Mouse (Mus musculus): ENCODE results near the gene Syt1. TPM values are rescaled to one million over a fixed set of nuclear protein-coding genes. Genes with fewer than 3 reads are reported as not detected.

Gene Syt1
- polyA plus RNA-seq, 1 experiment from 2014 or later, result 0.08 TPM

GRCm38 (mm10) chr10:108600693-108601092 lies 410.1 kb downstream of the Syt1 start:
- Histone ChIP-seq H3K27me3 (no peaks in the 10 kb centered on the region), H3K9me3 (replicated peaks) (peaks cover 9% of the 10 kb centered on the region), H3K4me3 (replicated peaks) (no peak overlapping the region), H3K9ac (no peak overlapping the region), H3K36me3 (0 out of 2 replicates have a peak, but pooled peaks cover 5% of the 10 kb centered on the region), H3K4me1 (replicated peaks) (peaks cover 20% of the 10 kb centered on the region), H3K4me2 (no peak overlapping the region), H3K27ac (no peak overlapping the region)
- no peak for ATAC-seq (ENCODE audit: low read depth)
- WGBS (ENCODE audit: insufficient replicate concordance), result 78% methylated on average over 9 of the region's 9 CpGs
- no peak for DNase-seq

GRCm38 (mm10) chr10:108597385-108597784 lies 413.4 kb downstream of the Syt1 start:
- ATAC-seq (ENCODE audit: low read depth), result no peak
- no peak overlapping the region for H3K4me2 ChIP-seq
- 52% methylated on average over 1 of the region's 1 CpGs for WGBS (ENCODE audit: insufficient replicate concordance)

GRCm38 (mm10) chr10:108596162-108596927 lies 414.4 kb downstream of the Syt1 start:
- H3K27ac ChIP-seq, result peak overlapping the region; percentile 73
- H3K27me3 ChIP-seq, result no peaks in the 10 kb centered on the region
- H3K4me1 ChIP-seq (replicated peaks), result peaks cover 16% of the 10 kb centered on the region
- 22% methylated on average over 11 of the region's 11 CpGs for WGBS (ENCODE audit: insufficient replicate concordance)
- H3K9ac ChIP-seq, result peak overlapping the region; percentile 42
- no peak overlapping the region for H3K4me3 ChIP-seq (replicated peaks)
- peak; percentile 31 for DNase-seq
- H3K4me2 ChIP-seq, result peak overlapping the region; percentile 51
- H3K36me3 ChIP-seq, result 0 out of 2 replicates have a peak, but pooled peaks cover 5% of the 10 kb centered on the region
- peak; percentile 89 for ATAC-seq (ENCODE audit: low read depth)
- peaks cover 9% of the 10 kb centered on the region for H3K9me3 ChIP-seq (replicated peaks)

More at GRCm38 (mm10) chr10:108597385-108597784, 413.4 kb downstream of the Syt1 start:
- DNase-seq, result no peak
- Histone ChIP-seq H3K27ac (no peak overlapping the region), H3K27me3 (no peaks in the 10 kb centered on the region), H3K9me3 (replicated peaks) (peaks cover 9% of the 10 kb centered on the region), H3K4me3 (replicated peaks) (no peak overlapping the region), H3K9ac (no peak overlapping the region), H3K36me3 (0 out of 2 replicates have a peak, but pooled peaks cover 5% of the 10 kb centered on the region), H3K4me1 (replicated peaks) (peaks cover 25% of the 10 kb centered on the region)

GRCm38 (mm10) chr10:108589355-108589754 lies 421.4 kb downstream of the Syt1 start:
- Histone ChIP-seq H3K27me3 (no peaks in the 10 kb centered on the region), H3K4me3 (replicated peaks) (no peak overlapping the region), H3K9ac (no peak overlapping the region), H3K4me2 (no peak overlapping the region), H3K36me3 (no peaks in the 10 kb centered on the region), H3K4me1 (replicated peaks) (peaks cover 39% of the 10 kb centered on the region), H3K27ac (peak overlapping the region; percentile 54), H3K9me3 (replicated peaks) (no peaks in the 10 kb centered on the region)
- ATAC-seq (ENCODE audit: low read depth), result peak; percentile 85
- 34% methylated on average over 3 of the region's 3 CpGs for WGBS (ENCODE audit: insufficient replicate concordance)
- DNase-seq, result peak; percentile 38

GRCm38 (mm10) chr10:108588924-108589323 lies 421.9 kb downstream of the Syt1 start:
- peaks cover 41% of the 10 kb centered on the region for H3K4me1 ChIP-seq (replicated peaks)
- ATAC-seq (ENCODE audit: low read depth) (peak; percentile 26), DNase-seq (no peak)
- H3K27ac ChIP-seq, result peak overlapping the region; percentile 54
- no peaks in the 10 kb centered on the region for H3K36me3 ChIP-seq
- H3K9ac ChIP-seq, result no peak overlapping the region
- H3K9me3 ChIP-seq (replicated peaks), result no peaks in the 10 kb centered on the region
- H3K4me2 ChIP-seq, result no peak overlapping the region
- no peaks in the 10 kb centered on the region for H3K27me3 ChIP-seq
- no peak overlapping the region for H3K4me3 ChIP-seq (replicated peaks)
- WGBS (ENCODE audit: insufficient replicate concordance), result 74% methylated on average over 3 of the region's 3 CpGs

- Histone ChIP-seq H3K4me3 (replicated peaks) (no peak overlapping the region), H3K4me2 (no peak overlapping the region), H3K27me3 (no peaks in the 10 kb centered on the region), H3K27ac (peak overlapping the region; percentile 64), H3K9ac (no peak overlapping the region), H3K9me3 (replicated peaks) (peaks cover 10% of the 10 kb centered on the region; the same call in 1 of the 2 replicates), H3K4me1 (replicated peaks) (peaks cover 66% of the 10 kb centered on the region), H3K36me3 (no peaks in the 10 kb centered on the region; the same call in 1 of the 2 replicates)
- DNase-seq (no peak), ATAC-seq (ENCODE audit: low read depth) (no peak)
- 69% methylated on average over 11 of the region's 11 CpGs for WGBS (ENCODE audit: insufficient replicate concordance)
These were observed 427.1 kb downstream of the Syt1 start for GRCm38 (mm10) chr10:108583694-108584093.

GRCm38 (mm10) chr10:108582397-108582730 lies 428.4 kb downstream of the Syt1 start:
- Histone ChIP-seq H3K27me3 (no peaks in the 10 kb centered on the region), H3K36me3 (no peaks in the 10 kb centered on the region; the same call in 1 of the 2 replicates), H3K9me3 (replicated peaks) (peaks cover 10% of the 10 kb centered on the region; the same call in 1 of the 2 replicates), H3K27ac (peak overlapping the region; percentile 90), H3K4me3 (replicated peaks) (no peak overlapping the region), H3K4me1 (replicated peaks) (peaks cover 63% of the 10 kb centered on the region), H3K9ac (no peak overlapping the region), H3K4me2 (peak overlapping the region; percentile 39)
- ATAC-seq (ENCODE audit: low read depth), result peak; percentile 100
- peak; percentile 72 for DNase-seq
- WGBS (ENCODE audit: insufficient replicate concordance), result 18% methylated on average over 3 of the region's 3 CpGs

- peaks cover 58% of the 10 kb centered on the region for H3K4me1 ChIP-seq (replicated peaks)
- no peak overlapping the region for H3K9ac ChIP-seq
- WGBS (ENCODE audit: insufficient replicate concordance), result 78% methylated on average over 12 of the region's 12 CpGs
- peaks cover 10% of the 10 kb centered on the region; the same call in 1 of the 2 replicates for H3K9me3 ChIP-seq (replicated peaks)
- ATAC-seq (ENCODE audit: low read depth) (no peak), DNase-seq (no peak)
- peak overlapping the region; percentile 39 for H3K4me2 ChIP-seq
- H3K4me3 ChIP-seq (replicated peaks), result no peak overlapping the region
- H3K27me3 ChIP-seq, result no peaks in the 10 kb centered on the region
- no peaks in the 10 kb centered on the region; the same call in 1 of the 2 replicates for H3K36me3 ChIP-seq
- H3K27ac ChIP-seq, result peak overlapping the region; percentile 90
These were observed 429.0 kb downstream of the Syt1 start for GRCm38 (mm10) chr10:108581555-108582396.

- Histone ChIP-seq H3K9me3 (replicated peaks) (peaks cover 10% of the 10 kb centered on the region; the same call in 1 of the 2 replicates), H3K36me3 (no peaks in the 10 kb centered on the region; the same call in 1 of the 2 replicates), H3K9ac (no peak overlapping the region), H3K4me2 (no peak overlapping the region), H3K4me1 (replicated peaks) (peaks cover 56% of the 10 kb centered on the region), H3K27me3 (no peaks in the 10 kb centered on the region), H3K27ac (no peak overlapping the region; the same call in 1 of the 2 replicates), H3K4me3 (replicated peaks) (no peak overlapping the region)
- DNase-seq (no peak), ATAC-seq (ENCODE audit: low read depth) (no peak)
- WGBS (ENCODE audit: insufficient replicate concordance), result 80% methylated on average over 9 of the region's 9 CpGs
These were observed 429.9 kb downstream of the Syt1 start for GRCm38 (mm10) chr10:108580786-108581420.

GRCm38 (mm10) chr10:108579396-108579795 lies 431.4 kb downstream of the Syt1 start:
- ATAC-seq (ENCODE audit: low read depth), result no peak
- Histone ChIP-seq H3K27me3 (no peaks in the 10 kb centered on the region), H3K9ac (no peak overlapping the region), H3K27ac (peak overlapping the region; percentile 58), H3K4me1 (replicated peaks) (peaks cover 41% of the 10 kb centered on the region), H3K4me2 (no peak overlapping the region), H3K9me3 (replicated peaks) (peaks cover 10% of the 10 kb centered on the region; the same call in 1 of the 2 replicates), H3K36me3 (no peaks in the 10 kb centered on the region; the same call in 1 of the 2 replicates), H3K4me3 (replicated peaks) (no peak overlapping the region)
- DNase-seq, result no peak
- 68% methylated on average over 4 of the region's 4 CpGs for WGBS (ENCODE audit: insufficient replicate concordance)

GRCm38 (mm10) chr10:108577611-108578010 lies 433.2 kb downstream of the Syt1 start:
- Histone ChIP-seq H3K9me3 (replicated peaks) (peaks cover 10% of the 10 kb centered on the region; the same call in 1 of the 2 replicates), H3K4me1 (replicated peaks) (peaks cover 28% of the 10 kb centered on the region), H3K9ac (no peak overlapping the region), H3K27me3 (no peaks in the 10 kb centered on the region), H3K4me2 (no peak overlapping the region), H3K27ac (no peak overlapping the region), H3K36me3 (no peaks in the 10 kb centered on the region; the same call in 1 of the 2 replicates), H3K4me3 (replicated peaks) (no peak overlapping the region)
- ATAC-seq (ENCODE audit: low read depth) (no peak), DNase-seq (no peak)

Data from liver, embryonic 13.5 days (tissue).